Mouse (Mus musculus) embryo, embryonic 11.5 days (tissue): Measurements from ENCODE around the gene Anks3.

ENCODE experiments used
- DNase-seq: peaks from one replicate; pipeline ENCODE4 v3.0.0-alpha.2; 2012; ENCODE audit warnings: low read depth, low spot score

Anks3 gene

DNA sequence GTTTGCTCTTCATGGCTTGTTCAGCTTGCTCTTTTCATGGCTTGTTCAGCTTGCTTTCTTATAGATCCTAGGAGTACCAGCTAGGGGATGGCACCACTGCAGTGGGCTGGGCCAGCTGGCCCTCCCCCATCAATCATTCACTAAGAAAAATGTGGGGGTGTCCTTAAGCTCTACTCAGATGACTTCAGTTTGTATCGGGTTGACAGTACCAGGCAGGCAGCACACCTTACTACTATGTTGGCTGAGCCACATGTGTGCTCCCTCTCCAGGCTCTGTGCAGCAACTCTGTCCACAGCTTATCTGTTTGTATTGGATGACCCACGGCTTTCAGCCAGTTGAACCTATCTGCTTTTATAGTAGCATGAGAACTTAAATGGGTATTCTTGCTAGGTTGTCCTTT, 35.5 kb downstream of the Anks3 start:
- DNase-seq = no peak

DNA sequence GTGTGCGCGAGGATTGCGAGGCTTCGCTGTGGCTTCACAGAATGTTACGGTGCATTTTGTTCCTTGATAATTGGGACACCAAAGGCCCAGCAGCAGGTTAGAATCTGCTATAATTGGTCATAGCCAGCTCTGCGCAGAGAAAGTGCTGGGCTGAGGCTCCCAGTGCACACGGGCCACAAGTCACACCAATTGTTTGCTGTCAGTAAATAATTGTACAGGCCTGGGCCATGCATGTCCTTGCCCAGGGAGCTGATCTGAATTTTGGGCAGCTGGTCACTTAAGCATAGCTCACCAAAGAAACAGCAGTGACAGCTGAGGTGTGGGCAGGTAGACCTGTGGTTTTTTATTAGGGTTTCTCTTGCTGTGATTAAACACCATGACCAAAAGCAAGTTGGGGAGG, 36.0 kb downstream of the Anks3 start:
- no peak for DNase-seq

DNA sequence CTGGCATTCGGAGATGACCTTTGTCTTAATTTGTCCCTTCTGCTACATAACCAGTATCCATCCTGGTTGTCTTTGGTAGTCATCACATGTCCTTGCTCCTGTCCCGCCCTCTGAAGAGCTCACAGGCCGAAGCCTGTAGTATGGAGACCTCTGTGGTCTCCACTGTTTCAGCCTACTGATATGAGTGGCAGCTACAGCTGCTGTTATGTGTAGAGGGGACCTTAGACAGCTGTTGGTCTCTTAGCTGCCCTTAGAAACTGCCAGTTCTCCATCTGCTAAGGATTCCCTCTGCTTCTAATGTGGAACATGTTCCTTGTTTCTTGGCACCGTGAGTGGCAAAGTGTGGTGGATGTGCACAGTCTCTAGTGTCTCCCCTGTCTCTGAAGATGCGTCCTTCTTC, 40.0 kb downstream of the Anks3 start:
- DNase-seq = no peak

DNA sequence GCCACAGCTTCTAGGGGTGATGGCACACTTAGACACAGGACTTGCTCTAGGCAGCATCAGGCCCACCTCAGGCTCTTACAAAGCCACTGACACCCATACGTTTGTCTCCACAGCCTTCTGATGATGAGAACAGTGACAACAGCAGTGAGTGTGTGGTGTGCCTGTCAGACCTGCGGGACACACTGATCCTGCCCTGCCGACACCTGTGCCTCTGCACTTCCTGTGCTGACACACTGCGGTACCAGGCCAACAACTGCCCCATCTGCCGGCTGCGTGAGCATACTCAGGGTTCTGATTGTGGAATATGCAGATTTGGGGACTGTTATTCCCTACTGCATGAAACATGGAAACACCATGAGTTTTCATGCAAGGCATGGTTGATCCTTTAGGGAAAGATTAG, 41.5 kb downstream of the Anks3 start:
- DNase-seq = no peak

DNA sequence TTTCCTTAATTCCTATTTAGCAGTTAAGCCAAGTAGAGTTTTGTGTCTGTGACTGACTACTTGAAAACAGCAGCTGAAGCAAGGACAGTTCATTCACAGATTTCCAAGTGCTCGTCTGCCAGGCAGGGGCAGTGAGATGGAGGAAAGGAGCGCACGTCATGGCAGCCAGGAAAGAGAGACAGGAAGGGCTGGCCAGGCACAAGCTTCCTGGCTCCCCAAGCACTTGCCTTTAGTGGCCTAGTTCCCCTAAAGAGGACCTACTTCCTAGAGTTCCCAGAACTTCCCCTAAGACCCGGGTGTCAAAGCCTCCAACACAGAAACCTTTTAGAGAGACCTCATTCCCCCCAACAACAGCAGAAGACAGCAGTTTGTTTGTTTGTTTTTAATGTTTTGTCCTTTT, 43.4 kb downstream of the Anks3 start:
- DNase-seq = no peak

DNA sequence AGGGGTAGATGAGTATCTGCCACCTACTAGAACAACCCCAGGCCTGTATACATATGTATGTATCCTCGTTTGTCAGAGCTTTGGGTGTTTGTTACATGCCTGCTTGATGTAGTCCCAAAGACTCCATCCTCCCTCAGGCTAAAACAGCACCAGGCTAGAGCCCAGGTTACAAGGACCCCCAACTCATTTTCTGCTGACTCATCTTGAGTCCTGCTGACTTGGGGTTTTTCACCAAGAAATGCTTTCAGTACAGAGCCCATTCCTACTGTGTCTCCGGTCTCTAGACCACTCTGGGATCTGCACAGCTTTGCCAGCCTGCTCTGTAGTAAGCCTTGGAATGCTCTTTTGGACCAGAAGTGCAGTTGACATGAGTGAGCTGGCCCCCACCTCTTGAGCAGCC, 47.4 kb downstream of the Anks3 start:
- DNase-seq = no peak

DNA sequence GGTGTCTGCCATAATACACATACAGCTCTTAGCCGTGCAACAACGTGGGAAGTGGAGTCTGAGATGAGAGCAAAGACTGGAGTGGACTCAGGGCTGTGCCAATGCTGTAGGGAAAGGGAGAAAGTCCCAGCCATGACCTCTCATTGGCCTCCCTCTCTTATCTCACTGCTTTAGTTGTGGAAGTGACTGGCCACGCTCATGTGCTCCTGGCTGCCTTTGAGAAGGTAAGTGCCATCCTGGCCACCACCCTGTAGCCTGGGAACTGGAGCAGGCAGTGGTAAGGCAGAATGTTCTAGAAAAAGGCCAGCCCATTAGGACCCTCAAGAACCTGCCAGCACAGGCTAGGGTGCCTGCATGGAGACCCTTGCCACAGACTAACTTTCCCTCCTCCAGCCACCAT, 48.1 kb downstream of the Anks3 start:
- no peak for DNase-seq

DNA sequence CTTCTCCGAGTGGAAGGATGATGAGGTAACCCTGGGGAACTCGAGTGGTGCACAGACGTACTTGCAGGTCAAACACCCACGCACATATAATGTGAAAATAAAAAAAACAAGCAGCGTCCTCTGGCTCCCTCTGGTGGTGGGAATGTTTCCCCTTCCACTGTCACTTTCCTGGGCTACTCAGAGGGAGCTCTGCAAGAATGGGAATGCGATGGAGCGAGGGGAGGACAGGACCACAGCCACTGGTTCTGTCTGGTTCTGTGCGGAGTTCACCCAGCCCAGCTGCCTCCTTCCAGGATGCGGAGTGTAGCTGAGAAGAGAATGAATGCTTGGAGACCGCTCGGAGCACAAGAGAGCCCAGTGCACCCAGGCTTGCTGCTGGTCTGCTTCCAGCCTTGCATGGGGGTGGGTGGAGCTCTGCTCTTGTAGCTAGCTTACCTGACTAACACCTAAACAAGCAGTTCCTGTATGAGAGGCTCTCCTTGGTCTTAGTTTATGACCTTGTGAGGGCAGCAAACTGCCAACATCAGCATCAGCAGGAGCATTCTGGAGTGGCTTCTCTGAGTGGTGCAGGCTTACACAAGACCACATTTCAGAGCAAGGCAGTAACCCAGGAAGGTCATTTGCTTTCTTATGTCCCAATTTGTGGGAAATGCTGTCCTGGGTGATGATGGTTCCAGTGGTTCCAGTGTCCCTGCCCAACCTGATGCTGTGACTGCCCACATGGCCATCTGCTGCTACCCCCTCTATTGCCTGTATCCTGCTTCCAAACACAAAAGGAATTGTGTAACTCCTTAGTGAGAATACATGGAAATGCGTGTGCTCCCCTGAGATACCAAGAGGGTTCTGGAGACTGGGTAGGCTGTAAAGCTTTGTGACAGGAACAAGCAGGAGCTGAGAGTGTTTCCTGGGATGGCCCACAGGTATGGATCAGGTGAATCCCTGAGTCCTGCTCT, 49.9 kb downstream of the Anks3 start:
- peak; percentile 64 for DNase-seq

DNA sequence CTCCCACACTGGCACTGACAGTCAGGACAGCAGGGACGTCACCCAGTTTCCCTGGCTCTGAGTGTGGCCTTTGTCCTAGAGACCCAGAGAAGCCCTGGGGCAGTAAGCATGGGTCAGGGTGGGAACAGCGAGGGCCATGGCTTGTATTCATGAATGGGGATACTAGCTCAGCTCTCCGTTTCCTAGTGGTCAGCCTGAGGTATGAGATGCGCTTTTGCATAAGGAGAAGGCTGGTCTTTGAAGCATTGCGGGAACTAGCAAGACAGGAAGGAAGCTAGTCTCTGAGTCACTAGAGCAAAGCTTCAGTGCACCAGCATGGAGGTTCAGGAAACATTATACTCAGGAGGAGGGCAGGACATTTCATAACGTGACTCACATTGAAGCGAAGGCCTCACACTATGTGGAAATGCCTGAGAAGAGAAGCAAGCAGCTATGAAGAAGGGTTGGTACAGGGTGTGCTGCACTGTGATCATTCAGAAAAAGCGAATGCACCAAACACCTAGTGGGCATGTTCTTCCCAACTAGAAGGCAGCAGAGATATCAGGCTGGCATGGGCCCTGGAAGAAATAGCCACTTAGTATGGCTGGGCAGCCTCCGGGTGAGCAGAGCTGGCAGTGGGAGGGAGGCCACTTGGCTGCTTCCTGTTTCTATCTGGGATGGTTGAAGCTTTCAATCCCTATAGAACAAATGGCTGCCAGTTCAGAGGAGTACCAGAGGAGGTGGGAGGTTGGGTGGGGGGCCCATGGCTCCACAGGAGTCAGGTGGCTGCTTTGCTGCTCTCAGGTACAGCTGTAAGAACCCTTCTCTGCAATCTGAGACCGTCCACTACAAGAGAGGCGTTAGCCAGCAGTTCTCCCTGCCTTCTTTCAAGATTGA, 50.9 kb downstream of the Anks3 start:
- no peak for DNase-seq

DNA sequence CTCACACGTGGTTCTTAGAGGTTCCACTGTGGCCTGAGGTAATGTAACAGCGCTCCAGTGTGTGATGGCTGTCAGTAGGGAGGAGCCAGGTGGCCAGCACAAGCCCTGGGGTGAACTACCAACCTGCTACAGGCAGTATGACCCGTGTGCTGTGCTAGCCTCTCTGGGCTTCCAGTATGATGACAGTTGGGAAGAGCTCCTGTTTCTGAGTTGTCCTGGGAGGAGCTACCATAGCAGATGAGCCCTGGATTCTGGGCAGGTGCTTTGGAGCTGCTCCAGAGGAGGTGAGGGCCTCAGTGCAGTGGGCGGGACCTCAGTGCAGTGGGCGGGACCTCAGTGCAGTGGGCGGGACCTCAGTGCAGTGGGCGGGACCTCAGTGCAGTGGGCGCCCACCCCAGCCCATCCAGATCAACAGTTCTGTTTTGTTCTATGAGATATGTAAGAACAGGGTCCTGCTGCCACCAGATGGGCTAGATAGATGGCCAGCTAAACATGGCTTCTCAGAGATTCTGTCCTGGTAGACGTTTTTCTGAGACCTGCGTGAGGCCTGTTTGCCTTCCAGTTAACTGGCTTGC, 51.8 kb downstream of the Anks3 start:
- no peak for DNase-seq

DNA sequence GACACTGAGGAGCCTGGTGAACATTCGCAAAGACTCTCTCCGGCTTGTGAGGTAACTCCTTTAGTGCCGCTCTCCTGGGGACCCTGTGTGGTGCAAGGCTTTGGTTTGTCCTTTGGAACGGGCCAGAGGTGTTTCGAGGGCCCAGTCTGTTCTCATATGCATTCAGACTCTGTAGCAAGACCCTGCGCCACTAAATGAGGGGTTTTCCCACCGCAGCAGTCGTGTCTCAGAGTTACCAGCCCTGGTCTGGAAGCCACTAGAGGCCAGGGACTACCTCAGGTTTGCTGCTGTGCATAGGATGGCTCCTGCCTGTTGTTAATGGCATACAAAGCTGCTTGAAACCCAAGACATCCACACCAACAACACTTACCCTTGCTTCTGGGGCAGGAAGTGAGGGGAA, 53.2 kb downstream of the Anks3 start:
- DNase-seq = no peak

DNA sequence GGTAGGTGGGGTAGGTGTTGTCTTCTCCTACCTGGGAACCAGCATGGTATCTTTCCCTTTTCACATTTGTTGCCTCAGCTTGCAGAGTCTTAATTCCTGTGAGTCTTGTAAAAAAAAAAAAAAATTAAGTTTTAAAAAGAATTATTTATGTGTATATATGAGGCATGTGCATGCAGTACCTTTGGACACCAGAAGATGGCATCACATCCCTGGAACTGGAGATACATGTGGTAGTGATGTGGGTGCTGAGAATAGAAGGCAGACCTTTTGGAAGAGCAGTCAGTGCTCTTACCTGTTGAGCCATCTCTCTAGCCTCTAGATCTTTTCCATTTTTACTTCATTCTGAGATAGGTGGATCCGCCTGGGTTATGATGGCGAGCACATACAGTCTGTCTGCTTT, 54.3 kb downstream of the Anks3 start:
- no peak for DNase-seq

DNA sequence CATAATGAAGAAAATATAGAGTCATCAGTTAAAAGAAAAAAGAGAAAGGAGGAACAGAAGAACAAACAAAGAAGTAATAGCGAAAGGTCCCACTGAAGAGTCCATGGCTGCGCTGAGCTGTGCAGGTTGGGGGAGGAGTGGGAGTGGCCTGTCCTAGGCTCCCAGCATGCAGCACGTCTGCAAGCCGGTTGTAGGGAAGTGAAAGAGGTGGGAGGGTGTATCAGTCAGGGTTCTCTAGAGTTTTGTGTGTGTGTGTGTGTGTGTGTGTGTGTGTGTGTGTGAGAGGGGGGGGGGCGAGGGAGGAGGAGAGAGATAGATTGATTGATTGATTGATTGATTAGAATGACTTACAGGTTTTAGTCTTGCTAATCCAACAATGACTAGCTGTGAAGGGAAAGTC, 56.0 kb downstream of the Anks3 start:
- no peak for DNase-seq

DNA sequence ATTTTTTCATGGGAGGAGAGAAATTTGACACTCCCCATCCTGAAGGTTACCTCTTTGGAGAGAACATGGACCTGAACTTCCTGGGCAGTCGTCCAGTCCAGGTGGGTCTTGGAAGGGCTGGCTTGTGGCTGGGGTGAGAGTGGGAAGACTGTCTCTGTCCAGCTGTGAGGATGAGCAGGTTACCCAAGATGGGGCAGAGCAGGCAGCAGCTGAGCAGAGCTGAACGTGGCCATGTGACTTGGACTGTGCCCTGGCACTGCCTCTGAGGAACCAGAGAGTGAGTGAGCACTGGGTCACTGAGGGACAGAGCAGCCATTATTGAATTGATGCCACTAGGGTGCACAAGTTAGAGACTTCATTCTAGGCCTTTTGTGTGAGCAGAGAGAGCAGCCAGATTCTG, 56.6 kb downstream of the Anks3 start:
- no peak for DNase-seq

DNA sequence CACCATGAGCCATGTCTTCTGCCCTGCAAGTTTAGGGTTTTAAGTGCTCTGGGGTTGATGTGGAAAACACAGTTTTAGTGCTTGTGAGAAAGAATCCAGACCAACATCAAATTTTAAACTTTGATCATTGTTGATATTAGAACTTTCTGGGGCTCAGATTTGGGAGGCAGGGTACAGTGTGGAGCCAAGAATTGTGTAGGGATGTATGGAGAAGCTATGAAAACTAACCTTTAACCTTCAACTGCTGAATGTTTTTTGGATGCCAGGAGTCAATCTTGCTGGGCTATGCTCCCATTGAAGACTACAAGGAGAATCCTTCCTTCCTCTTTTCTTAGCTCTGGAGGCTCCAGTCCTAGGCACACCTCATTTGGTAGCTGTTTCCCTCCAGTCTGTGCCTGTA, 57.4 kb downstream of the Anks3 start:
- no peak for DNase-seq

DNA sequence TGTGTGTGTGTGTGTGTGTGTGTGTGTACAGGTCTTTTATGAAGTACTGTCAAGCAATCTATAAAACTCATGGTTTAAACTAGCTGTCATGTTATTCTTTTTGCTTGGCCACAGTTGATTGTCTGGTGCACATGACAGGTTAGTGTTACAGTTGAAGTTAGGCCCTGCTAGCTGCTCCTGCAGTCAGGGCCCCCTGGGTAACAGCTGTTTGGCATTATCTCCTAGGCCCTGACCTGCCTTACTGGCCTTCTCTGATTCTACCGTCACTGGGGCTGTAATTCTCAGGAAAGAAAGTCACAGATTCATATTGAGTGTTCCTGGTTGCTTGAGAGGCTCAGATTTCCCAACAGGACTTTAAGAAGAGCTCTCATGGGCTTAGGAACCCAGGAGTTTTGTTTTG, 58.4 kb downstream of the Anks3 start:
- no peak for DNase-seq

DNA sequence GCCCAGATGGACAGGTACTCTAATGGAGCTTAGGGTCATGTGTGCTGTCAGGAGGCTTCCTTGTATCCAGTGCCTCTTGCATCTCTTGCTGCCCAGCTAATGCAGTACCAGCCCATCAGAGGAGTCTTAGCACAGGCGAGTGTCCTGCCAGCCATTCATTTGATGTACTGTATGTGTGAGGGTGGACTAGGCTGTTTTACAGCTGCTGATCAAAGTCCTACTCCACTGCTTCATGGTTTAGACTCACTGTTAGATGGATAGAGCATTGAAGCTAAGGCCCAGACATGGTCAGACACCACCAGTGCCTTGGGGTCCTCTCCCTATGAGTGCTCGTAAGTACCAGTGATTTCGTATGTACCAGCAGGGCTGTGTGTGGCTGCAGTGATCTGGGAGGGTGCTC, 59.1 kb downstream of the Anks3 start:
- no peak for DNase-seq

DNA sequence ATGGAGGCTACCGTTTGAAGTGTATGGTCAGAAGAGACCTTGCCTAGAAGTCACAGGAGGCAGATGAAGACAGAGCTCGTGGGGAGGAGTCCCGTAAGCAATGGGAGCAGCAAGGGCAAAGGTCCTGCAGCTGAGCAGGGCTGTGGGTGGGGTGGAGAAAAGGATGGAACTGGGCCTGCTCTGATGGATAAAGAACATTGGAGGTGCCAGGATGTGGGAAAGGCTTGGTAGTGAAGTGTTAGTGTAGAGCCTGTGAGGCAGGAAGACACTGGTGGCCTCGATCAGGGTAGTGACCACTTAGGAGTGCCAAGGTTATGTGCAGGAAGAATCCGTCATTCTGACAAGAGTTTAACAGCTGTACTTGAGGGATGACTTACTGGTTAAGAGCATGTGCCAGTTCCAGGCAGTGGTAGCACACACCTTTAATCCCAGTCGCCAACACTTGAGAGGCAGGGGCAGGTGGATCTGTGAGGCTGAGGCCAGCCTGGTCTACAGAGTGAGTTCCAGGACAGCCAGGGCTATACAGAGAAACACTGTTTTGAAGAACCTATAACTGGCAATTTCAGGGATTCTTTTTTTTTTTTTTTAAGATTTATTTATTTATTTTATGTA, 60.4 kb downstream of the Anks3 start:
- DNase-seq = no peak

DNA sequence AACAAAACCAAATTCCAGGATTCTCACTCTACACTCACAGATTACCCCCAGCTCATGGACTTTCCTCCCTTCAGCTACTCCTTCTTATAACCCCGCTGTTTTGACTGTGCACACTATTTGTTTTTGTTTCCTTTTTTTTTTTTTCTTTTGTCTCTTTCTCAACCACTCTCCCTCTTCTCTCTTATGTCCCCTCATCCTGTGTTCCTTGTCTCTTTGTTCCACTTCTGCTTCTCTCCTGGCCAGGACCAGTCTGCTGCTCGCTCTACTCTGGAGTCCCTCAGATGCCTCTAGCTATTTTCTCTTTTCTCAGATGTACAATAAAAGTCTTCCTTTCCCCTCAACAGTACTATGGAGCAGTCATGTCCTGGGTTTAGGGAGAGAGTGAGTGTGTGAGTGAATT, 61.6 kb downstream of the Anks3 start:
- DNase-seq = no peak

DNA sequence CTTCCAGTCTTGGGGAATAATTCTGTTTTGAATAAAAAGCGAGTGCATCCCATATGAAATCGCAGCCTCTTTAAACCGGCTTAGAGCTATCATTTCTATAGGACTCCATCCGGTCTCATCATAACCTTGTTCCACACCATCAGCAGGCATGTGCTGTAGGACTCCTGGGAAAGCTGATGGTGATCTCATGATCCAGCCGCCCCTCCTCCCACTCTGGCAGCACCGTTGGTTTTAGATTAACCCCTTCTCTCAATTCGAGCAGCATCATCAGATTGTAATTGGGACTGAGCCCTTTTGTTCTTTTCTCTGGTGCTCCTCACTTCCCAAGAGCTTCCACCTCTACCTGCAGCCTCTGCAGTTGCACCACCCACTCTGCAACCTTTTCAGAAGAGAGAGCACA, 62.8 kb downstream of the Anks3 start:
- DNase-seq = no peak

DNA sequence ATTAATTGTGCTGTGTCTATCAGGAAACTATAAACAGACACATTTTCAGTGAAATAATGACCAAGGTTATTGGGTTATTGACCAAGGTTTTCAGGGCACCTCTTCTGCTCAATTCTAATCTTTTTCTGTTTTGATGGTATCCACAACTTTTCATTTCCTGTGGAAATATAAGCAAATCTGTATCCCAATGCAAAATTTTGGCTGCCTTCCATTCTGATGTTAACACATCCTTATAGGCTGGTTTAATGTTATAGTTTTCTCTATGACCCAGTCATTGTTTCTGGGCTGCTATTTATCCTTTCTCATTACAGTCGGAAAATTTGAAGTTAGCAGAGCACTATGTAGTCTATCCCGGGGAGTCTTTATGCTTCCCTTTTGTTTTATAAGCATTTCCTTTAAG, 64.3 kb downstream of the Anks3 start:
- no peak for DNase-seq

DNA sequence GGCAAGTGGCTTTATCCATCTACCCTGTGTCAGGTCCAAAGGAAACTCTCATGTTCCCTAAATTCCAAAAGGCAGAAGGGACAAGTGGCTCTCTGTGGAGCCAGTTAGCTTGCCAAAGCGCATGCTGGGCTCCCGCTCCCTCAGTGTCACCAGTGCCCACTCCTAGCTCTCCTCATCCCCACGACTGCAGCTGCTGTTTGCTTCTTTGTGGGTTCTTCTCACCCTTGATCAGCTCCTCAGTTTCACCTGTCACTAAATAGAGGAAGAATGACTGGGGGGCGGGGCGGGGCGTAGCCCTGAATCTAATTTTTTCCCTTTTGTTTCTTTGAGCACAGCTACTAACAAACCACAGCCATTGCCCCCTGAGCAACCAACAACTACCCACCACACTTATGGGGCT, 65.1 kb downstream of the Anks3 start:
- DNase-seq = no peak
